Mouse (Mus musculus) kidney, embryonic 15.5 days (tissue): ENCODE data around the gene Uqcrc1. TPM values are rescaled to one million over a fixed set of nuclear protein-coding genes. Genes with fewer than 3 reads are reported as not detected.

Experiments used
- ATAC-seq: fragments of 200-750 bp; cut with Nextera tagmentation; replicated peaks from 2 replicates; pipeline ENCODE4 v1.8.0; 2017; ENCODE audit warnings: moderate TSS enrichment; ENCODE audit not compliant: low FRiP score
- H3K27ac ChIP-seq: fragments of 300-500 bp; sonication (generic); 2 replicates; pipeline ENCODE4 v1.5.1; 2015; ENCODE audit warnings: mild to moderate bottlenecking, inconsistent platforms
- H3K27me3 ChIP-seq: fragments of 300-500 bp; sonication (generic); 2 replicates; pipeline ENCODE4 v1.6.1; 2015; ENCODE audit warnings: inconsistent platforms
- H3K36me3 ChIP-seq: fragments of 300-500 bp; sonication (generic); 2 replicates; pipeline ENCODE4 v1.6.1; 2015; ENCODE audit warnings: inconsistent platforms
- H3K4me1 ChIP-seq: fragments of 300-500 bp; sonication (generic); 2 replicates; pipeline ENCODE4 v1.6.1; 2015; ENCODE audit warnings: inconsistent platforms
- H3K4me2 ChIP-seq: fragments of 300-500 bp; sonication (generic); 2 replicates; pipeline ENCODE4 v1.6.1; 2015; ENCODE audit warnings: moderate library complexity, mild to moderate bottlenecking, inconsistent platforms
- H3K4me3 ChIP-seq: fragments of 300-500 bp; sonication (generic); replicated peaks from 2 replicates; pipeline ENCODE4 v1.5.1; 2015; ENCODE audit warnings: mild to moderate bottlenecking, inconsistent platforms
- H3K9ac ChIP-seq: fragments of 300-500 bp; sonication (generic); 2 replicates; pipeline ENCODE4 v1.6.1; 2015; ENCODE audit warnings: mild to moderate bottlenecking, inconsistent platforms
- H3K9me3 ChIP-seq: fragments of 300-500 bp; sonication (generic); replicated peaks from 2 replicates; pipeline ENCODE4 v1.6.1; 2016; ENCODE audit warnings: inconsistent platforms
- WGBS: fragments of 180-500 bp; shearing (Covaris S2); methylation state at CpG from one replicate; pipeline ENCODE4 v1.1.7; 2015; ENCODE audit warnings: mixed read lengths; 5-methylcytosine and 5-hydroxymethylcytosine counted together
- polyA plus RNA-seq: library from polyadenylated mRNA; unstranded; fragments of >200 nt; fragmentation: Nextera tagmentation; extraction: Ambion mirVana; gene quantifications from 2 replicates; pipeline ENCODE4 v1.2.1, GENCODE M21; 2015

Uqcrc1 gene
- polyA plus RNA-seq, 1 experiment from 2014 or later, result 523 TPM

GRCm38 (mm10) chr9:108949967-108950728 is 13.7 kb downstream of the Uqcrc1 start:
- no peak overlapping the region for H3K4me3 ChIP-seq
- no peak overlapping the region for H3K4me2 ChIP-seq
- 87% methylated on average over 9 of the region's 9 CpGs for WGBS
- H3K9ac ChIP-seq, result no peak overlapping the region
- peak overlapping the region; percentile 86 for H3K27ac ChIP-seq
- ATAC-seq, result no peak
- no peaks in the 10 kb centered on the region for H3K9me3 ChIP-seq
- H3K4me1 ChIP-seq, result peaks cover 37% of the 10 kb centered on the region
- peaks cover 16% of the 10 kb centered on the region for H3K27me3 ChIP-seq
- H3K36me3 ChIP-seq, result peaks cover 62% of the 10 kb centered on the region

- 12% methylated on average over 15 of the region's 15 CpGs for WGBS
- no peak within 1 kb of the TSS for H3K9ac ChIP-seq
Measured at GRCm38 (mm10) chr9:108953081-108953636, 16.7 kb downstream of the Uqcrc1 start, which contains the start of gene Col7a1. Col7a1 (plus strand) TSS chr9:108953586.

GRCm38 (mm10) chr9:108955241-108955640 is 18.8 kb downstream of the Uqcrc1 start:
- no peak for ATAC-seq
- H3K4me2 ChIP-seq, result no peak overlapping the region
- no peak overlapping the region for H3K4me3 ChIP-seq
- 82% methylated on average over 11 of the region's 11 CpGs for WGBS
- peaks cover 18% of the 10 kb centered on the region for H3K4me1 ChIP-seq
- peaks cover 16% of the 10 kb centered on the region for H3K27me3 ChIP-seq
- peaks cover 11% of the 10 kb centered on the region for H3K36me3 ChIP-seq
- no peak overlapping the region for H3K9ac ChIP-seq
- no peaks in the 10 kb centered on the region for H3K9me3 ChIP-seq
- H3K27ac ChIP-seq, result no peak overlapping the region

More at GRCm38 (mm10) chr9:108953081-108953636, 16.7 kb downstream of the Uqcrc1 start, which contains the start of gene Col7a1:
- ATAC-seq, result no peak
- H3K4me1 ChIP-seq, result peaks cover 35% of the 10 kb centered on the region
- peaks cover 31% of the 10 kb centered on the region for H3K36me3 ChIP-seq
- H3K4me3 ChIP-seq, result peak within 1 kb of the TSS; percentile 32
- peaks cover 16% of the 10 kb centered on the region for H3K27me3 ChIP-seq
- no peak within 1 kb of the TSS for H3K27ac ChIP-seq
- H3K4me2 ChIP-seq, result peak within 1 kb of the TSS; percentile 55
- no peaks in the 10 kb centered on the region for H3K9me3 ChIP-seq

- no peaks in the 10 kb centered on the region for H3K9me3 ChIP-seq
- WGBS, result 81% methylated on average over 11 of the region's 11 CpGs
- no peak overlapping the region for H3K9ac ChIP-seq
- peaks cover 16% of the 10 kb centered on the region for H3K27me3 ChIP-seq
- peaks cover 5% of the 10 kb centered on the region; the same call in 1 of the 2 replicates for H3K36me3 ChIP-seq
- no peak overlapping the region for H3K4me2 ChIP-seq
- no peak for ATAC-seq
- H3K4me3 ChIP-seq, result no peak overlapping the region
- H3K27ac ChIP-seq, result no peak overlapping the region
- H3K4me1 ChIP-seq, result peaks cover 18% of the 10 kb centered on the region
Measured at GRCm38 (mm10) chr9:108955846-108956245, 19.4 kb downstream of the Uqcrc1 start.

GRCm38 (mm10) chr9:108963577-108963976 is 27.1 kb downstream of the Uqcrc1 start:
- H3K4me1 ChIP-seq, result no peaks in the 10 kb centered on the region
- 76% methylated on average over 3 of the region's 3 CpGs for WGBS

GRCm38 (mm10) chr9:108964338-108964737 is 27.9 kb downstream of the Uqcrc1 start:
- Histone ChIP-seq H3K9me3 (no peaks in the 10 kb centered on the region), H3K4me2 (no peak overlapping the region), H3K9ac (no peak overlapping the region), H3K27me3 (no peaks in the 10 kb centered on the region), H3K4me1 (no peaks in the 10 kb centered on the region), H3K4me3 (no peak overlapping the region), H3K27ac (no peak overlapping the region), H3K36me3 (no peaks in the 10 kb centered on the region)
- WGBS, result 78% methylated on average over 6 of the region's 6 CpGs
- ATAC-seq, result no peak

More at GRCm38 (mm10) chr9:108963577-108963976, 27.1 kb downstream of the Uqcrc1 start:
- Histone ChIP-seq H3K4me2 (no peak overlapping the region), H3K9me3 (no peaks in the 10 kb centered on the region), H3K27me3 (no peaks in the 10 kb centered on the region), H3K9ac (no peak overlapping the region), H3K27ac (no peak overlapping the region), H3K4me3 (no peak overlapping the region), H3K36me3 (no peaks in the 10 kb centered on the region)
- ATAC-seq, result no peak

GRCm38 (mm10) chr9:108970623-108971022 is 34.2 kb downstream of the Uqcrc1 start:
- no peak overlapping the region for H3K27ac ChIP-seq
- WGBS, result 86% methylated on average over 8 of the region's 8 CpGs
- H3K4me1 ChIP-seq, result no peaks in the 10 kb centered on the region
- H3K4me3 ChIP-seq, result no peak overlapping the region
- H3K9me3 ChIP-seq, result no peaks in the 10 kb centered on the region
- H3K36me3 ChIP-seq, result no peaks in the 10 kb centered on the region
- H3K9ac ChIP-seq, result no peak overlapping the region
- no peaks in the 10 kb centered on the region for H3K27me3 ChIP-seq
- no peak overlapping the region for H3K4me2 ChIP-seq
- no peak for ATAC-seq

- no peaks in the 10 kb centered on the region for H3K36me3 ChIP-seq
- ATAC-seq, result no peak
- WGBS, result 82% methylated on average over 9 of the region's 9 CpGs
- H3K4me1 ChIP-seq, result no peaks in the 10 kb centered on the region
- no peak overlapping the region for H3K27ac ChIP-seq
- H3K4me2 ChIP-seq, result no peak overlapping the region
- no peaks in the 10 kb centered on the region for H3K9me3 ChIP-seq
- no peak overlapping the region for H3K9ac ChIP-seq
- no peaks in the 10 kb centered on the region for H3K27me3 ChIP-seq
- no peak overlapping the region for H3K4me3 ChIP-seq
Measured at GRCm38 (mm10) chr9:108976483-108976882, 40.0 kb downstream of the Uqcrc1 start.

- H3K4me2 ChIP-seq, result no peak overlapping the region
- no peaks in the 10 kb centered on the region for H3K36me3 ChIP-seq
- no peak overlapping the region for H3K4me3 ChIP-seq
- H3K9me3 ChIP-seq, result no peaks in the 10 kb centered on the region
- H3K27ac ChIP-seq, result no peak overlapping the region
- H3K4me1 ChIP-seq, result no peaks in the 10 kb centered on the region; the same call in 1 of the 2 replicates
- ATAC-seq, result no peak
- H3K27me3 ChIP-seq, result no peaks in the 10 kb centered on the region
- WGBS, result 75% methylated on average over 7 of the region's 7 CpGs
- no peak overlapping the region for H3K9ac ChIP-seq
Measured at GRCm38 (mm10) chr9:108977966-108978365, 41.5 kb downstream of the Uqcrc1 start.

- H3K4me3 ChIP-seq, result no peak overlapping the region
- WGBS, result 67% methylated on average over 8 of the region's 8 CpGs
- no peak overlapping the region for H3K4me2 ChIP-seq
- H3K27ac ChIP-seq, result no peak overlapping the region
- H3K4me1 ChIP-seq, result no peaks in the 10 kb centered on the region; the same call in 1 of the 2 replicates
- H3K9ac ChIP-seq, result no peak overlapping the region
- no peak for ATAC-seq
- no peaks in the 10 kb centered on the region for H3K27me3 ChIP-seq
- H3K9me3 ChIP-seq, result no peaks in the 10 kb centered on the region
- no peaks in the 10 kb centered on the region for H3K36me3 ChIP-seq
Measured at GRCm38 (mm10) chr9:108982498-108982897, 46.1 kb downstream of the Uqcrc1 start.

- Histone ChIP-seq H3K9me3 (no peaks in the 10 kb centered on the region), H3K4me3 (no peak overlapping the region), H3K4me1 (peaks cover 6% of the 10 kb centered on the region), H3K4me2 (no peak overlapping the region), H3K27me3 (no peaks in the 10 kb centered on the region), H3K36me3 (no peaks in the 10 kb centered on the region), H3K9ac (no peak overlapping the region), H3K27ac (no peak overlapping the region)
- WGBS, result 75% methylated on average over 9 of the region's 9 CpGs
- ATAC-seq, result no peak
Measured at GRCm38 (mm10) chr9:108983209-108983608, 46.8 kb downstream of the Uqcrc1 start.

- no peak within 1 kb of the TSS for H3K27ac ChIP-seq
- H3K9me3 ChIP-seq, result no peaks in the 10 kb centered on the region
- H3K4me1 ChIP-seq, result peaks cover 27% of the 10 kb centered on the region
- H3K4me2 ChIP-seq, result no peak within 1 kb of the TSS
- no peak within 1 kb of the TSS for H3K4me3 ChIP-seq
- no peaks in the 10 kb centered on the region for H3K27me3 ChIP-seq
- 90% methylated on average over 4 of the region's 4 CpGs for WGBS
- no peaks in the 10 kb centered on the region for H3K36me3 ChIP-seq
- H3K9ac ChIP-seq, result no peak within 1 kb of the TSS
- no peak for ATAC-seq
Measured at GRCm38 (mm10) chr9:108985710-108986109, 49.3 kb downstream of the Uqcrc1 start, which contains the start of gene Ucn2. Ucn2 (plus strand) TSS chr9:108986010.
